Mouse (Mus musculus) induced T-regulatory cell, adult 2 months (primary cell): ENCODE results near the gene Eef2k.
"Not testable (repeated sequence)": the region's sequence is repeated elsewhere in the genome, so short reads cannot be mapped to it uniquely, and the experiment has no call there.

Experiments used
- DNase-seq: peaks from one replicate; pipeline ENCODE4 v3.0.0-alpha.2; 2012; ENCODE audit warnings: low read depth

The Eef2k gene

GRCm38 (mm10) chr7:120938206-120938605, 95.6 kb downstream of the Eef2k start:
- DNase-seq, result no peak

- DNase-seq, result no peak
Observed at GRCm38 (mm10) chr7:120940343-120940742, 97.7 kb downstream of the Eef2k start.

- no peak for DNase-seq
Observed at GRCm38 (mm10) chr7:120941214-120941613, 98.6 kb downstream of the Eef2k start.

GRCm38 (mm10) chr7:120942506-120942905, 99.9 kb downstream of the Eef2k start:
- no peak for DNase-seq

GRCm38 (mm10) chr7:120943936-120944509, 101.4 kb downstream of the Eef2k start:
- DNase-seq, result no peak

GRCm38 (mm10) chr7:120953591-120953990, 111.0 kb downstream of the Eef2k start:
- not testable (repeated sequence) for DNase-seq
